Mouse (Mus musculus) MEL (cell line): Measurements from ENCODE around the gene Fgfr2. TPM values are rescaled to one million over a fixed set of nuclear protein-coding genes. Genes with fewer than 3 reads are reported as not detected.

Experiments
- DNase-seq: peaks from one replicate; pipeline ENCODE4 v3.0.0; 2011; ENCODE audit warnings: low read depth, low spot score
- H3K27ac ChIP-seq: 2 replicates; pipeline ENCODE4 v1.5.1; 2012; ENCODE audit warnings: low read depth, mild to moderate bottlenecking, control low read depth, low read length, moderate library complexity; ENCODE audit not compliant: control insufficient read depth
- H3K27me3 ChIP-seq, 2 experiments: fragments of 150-350 bp in 1 of 2; sonication (generic) in 1 of 2; 2 replicates each; pipeline ENCODE4 v1.6.1; 2012; ENCODE audit warnings: low read length in 2 of 2, mild to moderate bottlenecking in 2 of 2, improper control_type of control experiment in 1 of 2, moderate library complexity in 1 of 2; ENCODE audit not compliant: insufficient read depth in 2 of 2, control insufficient read depth in 1 of 2
- H3K36me3 ChIP-seq, 2 experiments: 2 replicates each; pipeline ENCODE4 v1.6.1; 2012 to 2014; ENCODE audit warnings: low read length in 2 of 2, improper control_type of control experiment in 1 of 2, inconsistent platforms in 1 of 2, mild to moderate bottlenecking in 1 of 2; ENCODE audit not compliant: insufficient read depth in 2 of 2, control insufficient read depth in 1 of 2
- H3K4me1 ChIP-seq, 2 experiments: fragments of 150-350 bp in 1 of 2; sonication (generic) in 1 of 2; 2 replicates each; pipeline ENCODE4 v1.6.1; 2012; ENCODE audit warnings: low read length in 2 of 2, improper control_type of control experiment in 1 of 2, mild to moderate bottlenecking in 1 of 2; ENCODE audit not compliant: insufficient read depth in 2 of 2, control insufficient read depth in 1 of 2
- H3K4me3 ChIP-seq, 2 experiments: fragments of 150-350 bp in 1 of 2; sonication (generic) in 1 of 2; 2 replicates each; pipeline ENCODE4 v1.5.1; 2012; ENCODE audit warnings: low read depth in 2 of 2, low read length in 2 of 2, mild to moderate bottlenecking in 2 of 2, moderate library complexity in 2 of 2, control low read depth in 1 of 2, improper control_type of control experiment in 1 of 2; ENCODE audit not compliant: control insufficient read depth in 1 of 2, insufficient read depth in 1 of 2
- H3K79me2 ChIP-seq: 2 replicates; pipeline ENCODE4 v1.6.1; 2012; ENCODE audit warnings: mild to moderate bottlenecking, low read length, moderate library complexity; ENCODE audit not compliant: control insufficient read depth, poor library complexity, insufficient read depth
- H3K9ac ChIP-seq: 2 replicates; pipeline ENCODE4 v1.6.1; 2012; ENCODE audit warnings: low read depth, mild to moderate bottlenecking, control low read depth, low read length, moderate library complexity; ENCODE audit not compliant: control insufficient read depth, poor library complexity, severe bottlenecking
- H3K9me3 ChIP-seq: fragments of 150-350 bp; sonication (generic); replicated peaks from 2 replicates; pipeline ENCODE4 v1.6.1; 2012; ENCODE audit warnings: mild to moderate bottlenecking, low read length, improper control_type of control experiment, moderate library complexity; ENCODE audit not compliant: insufficient read depth
- CHD1 ChIP-seq: IDR thresholded peaks from 2 replicates; pipeline ENCODE4 v1.6.1; 2012; ENCODE audit warnings: low read depth, mild to moderate bottlenecking, inconsistent platforms, low read length, improper control_type of control experiment
- CHD2 ChIP-seq: IDR thresholded peaks from 2 replicates; pipeline ENCODE4 v1.6.1; 2011; ENCODE audit warnings: low read length, improper control_type of control experiment
- CTCF ChIP-seq, 3 experiments: IDR thresholded peaks in 2 of 3; conservative IDR thresholded peaks in 1 of 3; 2 replicates each; pipeline ENCODE4 v1.5.1; 2011 to 2012; ENCODE audit warnings: low read length in 3 of 3, low read depth in 2 of 3, mild to moderate bottlenecking in 2 of 3, improper control_type of control experiment in 1 of 3, inconsistent platforms in 1 of 3, mixed read lengths in 1 of 3, moderate library complexity in 1 of 3; ENCODE audit not compliant: control insufficient read depth in 1 of 3, insufficient read depth in 1 of 3, poor library complexity in 1 of 3, severe bottlenecking in 1 of 3
- E2F4 ChIP-seq: IDR thresholded peaks from 2 replicates; pipeline ENCODE4 v1.6.1; 2011; ENCODE audit warnings: low read depth, low read length, improper control_type of control experiment, borderline replicate concordance
- ETS1 ChIP-seq: IDR thresholded peaks from 2 replicates; pipeline ENCODE4 v1.6.1; 2012; ENCODE audit warnings: low read depth, mild to moderate bottlenecking, inconsistent platforms, low read length, improper control_type of control experiment, moderate library complexity
- GATA1 ChIP-seq: IDR thresholded peaks from 2 replicates; pipeline ENCODE4 v1.6.1; 2011; ENCODE audit warnings: low read depth, low read length, improper control_type of control experiment
- HCFC1 ChIP-seq: IDR thresholded peaks from 2 replicates; pipeline ENCODE4 v1.6.1; 2012; ENCODE audit warnings: low read depth, mild to moderate bottlenecking, inconsistent platforms, low read length, improper control_type of control experiment, moderate library complexity
- JUND ChIP-seq: IDR thresholded peaks from 2 replicates; pipeline ENCODE4 v1.6.1; 2011; ENCODE audit warnings: low read depth, mild to moderate bottlenecking, improper control_type of control experiment, low read length
- MAX ChIP-seq: IDR thresholded peaks from 2 replicates; pipeline ENCODE4 v1.6.1; 2011; ENCODE audit warnings: low read length, improper control_type of control experiment
- MEF2A ChIP-seq: IDR thresholded peaks from 2 replicates; pipeline ENCODE4 v1.6.1; 2014; ENCODE audit warnings: low read depth, mild to moderate bottlenecking, inconsistent platforms, low read length, improper control_type of control experiment; ENCODE audit not compliant: poor library complexity, insufficient replicate concordance, severe bottlenecking; ENCODE audit errors: extremely low read depth
- MYB ChIP-seq: IDR thresholded peaks from 2 replicates; pipeline ENCODE4 v1.6.1; 2011; ENCODE audit warnings: mild to moderate bottlenecking, low read depth, low read length, improper control_type of control experiment
- NRF1 ChIP-seq: IDR thresholded peaks from 2 replicates; pipeline ENCODE4 v1.6.1; 2014; ENCODE audit warnings: low read depth, mild to moderate bottlenecking, inconsistent platforms, low read length, improper control_type of control experiment, moderate library complexity; ENCODE audit not compliant: poor library complexity, insufficient read depth, severe bottlenecking
- POLR2A ChIP-seq, 2 experiments: IDR thresholded peaks; 2 replicates each; pipeline ENCODE4 v1.6.1; 2011 to 2012; ENCODE audit warnings: low read length in 2 of 2, mild to moderate bottlenecking in 2 of 2, control low read depth in 1 of 2, improper control_type of control experiment in 1 of 2, low read depth in 1 of 2, moderate library complexity in 1 of 2; ENCODE audit not compliant: control insufficient read depth in 1 of 2, insufficient read depth in 1 of 2, poor library complexity in 1 of 2
- POLR2AphosphoS2 ChIP-seq: IDR thresholded peaks from 2 replicates; pipeline ENCODE4 v1.6.1; 2011; ENCODE audit warnings: low read length, improper control_type of control experiment
- POLR2AphosphoS5 ChIP-seq: IDR thresholded peaks from 2 replicates; pipeline ENCODE4 v1.6.1; 2012; ENCODE audit warnings: low read depth, borderline replicate concordance, mild to moderate bottlenecking, inconsistent platforms, low read length, moderate library complexity, mixed read lengths
- RAD21 ChIP-seq: IDR thresholded peaks from 2 replicates; pipeline ENCODE4 v1.6.1; 2011; ENCODE audit warnings: mild to moderate bottlenecking, low read depth, low read length, improper control_type of control experiment
- SMC3 ChIP-seq: IDR thresholded peaks from 2 replicates; pipeline ENCODE4 v1.6.1; 2011; ENCODE audit warnings: low read depth, low read length, improper control_type of control experiment
- TAL1 ChIP-seq: IDR thresholded peaks from 2 replicates; pipeline ENCODE4 v1.6.1; 2012; ENCODE audit warnings: mild to moderate bottlenecking, inconsistent platforms, low read length, moderate library complexity, mixed read lengths
- TBP ChIP-seq: IDR thresholded peaks from 2 replicates; pipeline ENCODE4 v1.8.0; 2011; ENCODE audit warnings: low read depth, low read length, improper control_type of control experiment
- TCF12 ChIP-seq: IDR thresholded peaks from 2 replicates; pipeline ENCODE4 v1.6.1; 2014; ENCODE audit warnings: low read depth, mild to moderate bottlenecking, inconsistent platforms, low read length, improper control_type of control experiment, moderate library complexity
- UBTF ChIP-seq: IDR thresholded peaks from 2 replicates; pipeline ENCODE4 v1.6.1; 2012; ENCODE audit warnings: low read depth, mild to moderate bottlenecking, inconsistent platforms, low read length, improper control_type of control experiment, moderate library complexity, borderline replicate concordance; ENCODE audit not compliant: insufficient read depth
- USF1 ChIP-seq: IDR thresholded peaks from 2 replicates; pipeline ENCODE4 v1.6.1; 2014; ENCODE audit warnings: low read depth, mild to moderate bottlenecking, inconsistent platforms, low read length, improper control_type of control experiment, moderate library complexity
- USF2 ChIP-seq, 2 experiments: IDR thresholded peaks; 2 replicates each; pipeline ENCODE4 v1.6.1; 2011 to 2012; ENCODE audit warnings: improper control_type of control experiment in 2 of 2, low read length in 2 of 2, borderline replicate concordance in 1 of 2, inconsistent platforms in 1 of 2, low read depth in 1 of 2, mild to moderate bottlenecking in 1 of 2; ENCODE audit not compliant: insufficient read depth in 1 of 2
- ZMIZ1 ChIP-seq: IDR thresholded peaks from 2 replicates; pipeline ENCODE4 v1.6.1; 2012; ENCODE audit warnings: low read depth, mild to moderate bottlenecking, inconsistent platforms, low read length, improper control_type of control experiment, moderate library complexity
- ZNF384 ChIP-seq: IDR thresholded peaks from 2 replicates; pipeline ENCODE4 v1.6.1; 2012; ENCODE audit warnings: low read depth, mild to moderate bottlenecking, inconsistent platforms, low read length, improper control_type of control experiment
- polyA plus RNA-seq, 2 experiments: library from polyadenylated mRNA; stranded (reverse) in 1 of 2; unstranded in 1 of 2; fragments of >175 nt in 1 of 2; fragments of >200 nt in 1 of 2; gene quantifications; 2 replicates each; pipeline versions ENCODE4 v1.2.1 to v1.2.4; 2012; ENCODE audit warnings: low replicate concordance in 2 of 2, low read depth in 1 of 2; ENCODE audit not compliant: insufficient read length in 2 of 2, insufficient read depth in 1 of 2, missing spikeins in 1 of 2
- total RNA-seq: library from RNA; depleted of rRNA; stranded (reverse); fragments of 300-350 nt; gene quantifications from 2 replicates; pipeline ENCODE4 v1.2.3, GENCODE M21; 2012

Gene Fgfr2
- total and polyA plus RNA-seq, 3 experiments = not detected

- TF ChIP-seq JUND = no peak
- TF ChIP-seq POLR2AphosphoS5 = no peak
- TF ChIP-seq MYB = no peak
- no peak for TF ChIP-seq USF2 (IDR thresholded peaks at IDR 0.05; ENCODE audit: borderline replicate concordance in 1 of 2, insufficient read depth in 1 of 2, low read depth in 1 of 2, low read length in 2 of 2)
- TF ChIP-seq CHD1 = no peak
- no peak for TF ChIP-seq POLR2AphosphoS2
- TF ChIP-seq HCFC1 = no peak
- no peak for TF ChIP-seq MAX
- no peak for TF ChIP-seq ETS1
- no peak for TF ChIP-seq E2F4
- no peak for TF ChIP-seq TCF12
- no peak for TF ChIP-seq ZNF384
- TF ChIP-seq UBTF = 0 out of 2 replicates have a peak, but pooled peaks have one; percentile 25
- peak; percentile 88 for TF ChIP-seq TBP
- no peak for TF ChIP-seq ZMIZ1
- no peak for TF ChIP-seq USF1
- peak; percentile 91 for TF ChIP-seq TAL1
- TF ChIP-seq SMC3 = no peak
- peak in 2 of 3 experiments; percentile 9 to 62; a peak in 2 of 6 replicates for TF ChIP-seq CTCF (IDR thresholded peaks at IDR 0.05 in 2 of 3, conservative IDR thresholded peaks at IDR 0.05 in 1 of 3; ENCODE audit: control insufficient read depth in 1 of 3, insufficient read depth in 1 of 3, low read depth in 2 of 3, low read length in 3 of 3, poor library complexity in 1 of 3, severe bottlenecking in 1 of 3)
- TF ChIP-seq RAD21 = no peak
- no peak for TF ChIP-seq MEF2A
- TF ChIP-seq GATA1 = peak; percentile 100
- no peak for TF ChIP-seq CHD2
- peak in 1 of 2 experiments; percentile 58; a peak in 2 of 4 replicates for TF ChIP-seq POLR2A (IDR thresholded peaks at IDR 0.05; ENCODE audit: control insufficient read depth in 1 of 2, insufficient read depth in 1 of 2, low read depth in 1 of 2, low read length in 2 of 2, poor library complexity in 1 of 2)
- TF ChIP-seq NRF1 = no peak
- peak overlapping the region; percentile 68 for H3K9ac ChIP-seq
- DNase-seq = peak; percentile 99
These were observed 720.6 kb downstream of the Fgfr2 start for GRCm38 (mm10) chr7:132402377-132403084.

More at GRCm38 (mm10) chr7:132402377-132403084, 720.6 kb downstream of the Fgfr2 start:
- H3K36me3 ChIP-seq = peaks cover 0 to 66% of the 10 kb centered on the region in 2 experiments; a peak in 2 of 4 replicates
- no peak overlapping the region for H3K4me3 ChIP-seq
- peaks cover 24 to 76% of the 10 kb centered on the region in 2 experiments for H3K4me1 ChIP-seq
- peak overlapping the region; percentile 99 for H3K27ac ChIP-seq
- no peaks in the 10 kb centered on the region for H3K9me3 ChIP-seq
- H3K79me2 ChIP-seq = no peaks in the 10 kb centered on the region; the same call in 1 of the 2 replicates
- no peaks in the 10 kb centered on the region for H3K27me3 ChIP-seq
